ENCODE assay signal across 8 mouse cellular contexts in the genomic region with DNA sequence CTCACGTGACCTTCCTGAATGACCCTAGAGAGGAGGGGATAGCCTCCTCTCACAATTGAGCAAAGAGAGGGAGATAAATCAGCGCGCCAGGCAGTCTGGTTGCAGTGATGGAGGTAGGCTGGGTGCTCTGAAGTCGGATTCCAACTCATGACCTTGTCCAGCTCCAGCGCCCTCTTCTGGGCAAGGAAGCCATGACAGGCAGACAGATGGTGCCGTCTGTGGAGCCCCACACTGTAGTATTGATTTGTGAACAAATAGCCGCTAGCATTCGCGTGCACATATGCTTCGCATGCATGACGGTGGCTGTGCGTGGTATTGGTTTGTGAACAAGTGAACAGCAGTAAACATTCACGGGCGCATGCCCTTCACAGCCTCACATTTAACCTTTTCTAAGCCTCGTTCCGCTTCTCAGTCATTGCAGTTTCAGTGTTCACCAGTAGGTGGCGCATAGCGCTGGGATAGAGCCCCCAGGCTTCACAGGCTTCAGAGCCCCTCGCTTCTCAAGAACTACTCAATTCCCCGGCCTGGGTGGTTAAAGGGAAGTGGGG. TPM values are rescaled to one million over a fixed set of nuclear protein-coding genes. Genes with fewer than 3 reads are reported as not detected.
A peak's percentile ranks its signal among the peaks of the same experiment; 100 is the strongest.
DNase-seq lines count a peak whose midpoint lies in the region; ATAC-seq and TF ChIP-seq lines count a peak whose summit lies in the region.

No protein-coding gene starts in this region.

- no peak overlapping the region for H3K27ac ChIP-seq in embryonic fibroblast, embryonic 13.5 days (ENCODE audit: insufficient read depth, low read length)
- peak overlapping the region; percentile 78 for H3K27ac ChIP-seq in heart, embryonic 10.5 days
- no peak overlapping the region for H3K27ac ChIP-seq in kidney, embryonic 14.5 days (ENCODE audit: low read depth, low read length)
- H3K27ac ChIP-seq in limb, embryonic 15.5 days, result no peak overlapping the region
- no peak overlapping the region for H3K27ac ChIP-seq in midbrain, postnatal 0 days (ENCODE audit: low read depth, low read length)

- no peaks in the 10 kb centered on the region for H3K79me2 ChIP-seq in C2C12 (ENCODE audit: control insufficient read depth, insufficient read depth)

- peak; percentile 74 for ATAC-seq in kidney, embryonic 14.5 days (ENCODE audit: low FRiP score, low TSS enrichment)
- peak; percentile 41; the same call in 1 of the 2 replicates for ATAC-seq in limb, embryonic 15.5 days (ENCODE audit: insufficient number of reproducible peaks, low FRiP score, low TSS enrichment, low read depth)
- ATAC-seq in midbrain, postnatal 0 days (ENCODE audit: low FRiP score), result peak; percentile 88

- no peak overlapping the region for H3K4me3 ChIP-seq in C2C12 (ENCODE audit: insufficient read depth, poor library complexity, severe bottlenecking)
- H3K4me3 ChIP-seq in embryonic fibroblast, embryonic 13.5 days (ENCODE audit: insufficient read depth, low read length), result peak overlapping the region; percentile 20; the same call in 1 of the 2 replicates
- H3K4me3 ChIP-seq in heart, embryonic 10.5 days, result peak overlapping the region; percentile 59
- H3K4me3 ChIP-seq in kidney, embryonic 14.5 days (ENCODE audit: low read length), result peak overlapping the region; percentile 26
- H3K4me3 ChIP-seq in limb, embryonic 15.5 days, result peak overlapping the region; percentile 40
- peak overlapping the region; percentile 34 for H3K4me3 ChIP-seq in midbrain, postnatal 0 days (ENCODE audit: low read depth, low read length)

- H3K79me3 ChIP-seq in C2C12 (ENCODE audit: low read depth), result no peaks in the 10 kb centered on the region

- H3K36me3 ChIP-seq in C2C12 (ENCODE audit: control insufficient read depth, insufficient read depth), result no peaks in the 10 kb centered on the region
- H3K36me3 ChIP-seq in heart, embryonic 10.5 days, result no peaks in the 10 kb centered on the region
- H3K36me3 ChIP-seq in kidney, embryonic 14.5 days (ENCODE audit: control insufficient read depth, insufficient read depth, low read length), result no peaks in the 10 kb centered on the region
- no peaks in the 10 kb centered on the region for H3K36me3 ChIP-seq in limb, embryonic 15.5 days
- no peaks in the 10 kb centered on the region for H3K36me3 ChIP-seq in midbrain, postnatal 0 days (ENCODE audit: insufficient read depth, low read length)

- H3ac ChIP-seq in C2C12 (ENCODE audit: control insufficient read depth, insufficient read length, low read depth), result no peak overlapping the region

- 4% methylated on average over 20 of the region's 20 CpGs for WGBS in heart, embryonic 10.5 days
- 4% methylated on average over 20 of the region's 20 CpGs for WGBS in kidney, embryonic 14.5 days
- 4% methylated on average over 20 of the region's 20 CpGs for WGBS in limb, embryonic 15.5 days
- 2% methylated on average over 20 of the region's 20 CpGs for WGBS in midbrain, postnatal 0 days

- H3K27me3 ChIP-seq in C2C12 (ENCODE audit: control insufficient read depth, insufficient read depth, insufficient read length), result peaks cover 4% of the 10 kb centered on the region
- no peaks in the 10 kb centered on the region for H3K27me3 ChIP-seq in heart, embryonic 10.5 days (ENCODE audit: insufficient read depth, poor library complexity, severe bottlenecking)
- H3K27me3 ChIP-seq in kidney, embryonic 14.5 days (ENCODE audit: control insufficient read depth, insufficient read depth, low read length), result no peaks in the 10 kb centered on the region
- no peaks in the 10 kb centered on the region for H3K27me3 ChIP-seq in limb, embryonic 15.5 days
- no peaks in the 10 kb centered on the region for H3K27me3 ChIP-seq in midbrain, postnatal 0 days (ENCODE audit: insufficient read depth, low read length)

- no peak for TF ChIP-seq POLR2A in embryonic fibroblast, embryonic 13.5 days (IDR thresholded peaks at IDR 0.05; ENCODE audit: low read depth, low read length)

- H3K4me2 ChIP-seq in kidney, embryonic 14.5 days (replicated peaks; ENCODE audit: low read depth, low read length), result peak overlapping the region; percentile 44
- peak overlapping the region; percentile 67 for H3K4me2 ChIP-seq in limb, embryonic 15.5 days
- peak overlapping the region; percentile 52 for H3K4me2 ChIP-seq in midbrain, postnatal 0 days (ENCODE audit: low read depth, low read length, poor library complexity, severe bottlenecking)

- 0 out of 2 replicates have a peak overlapping the region, but pooled peaks have one; percentile 9 for H3K9ac ChIP-seq in kidney, embryonic 14.5 days (ENCODE audit: low read depth, low read length)
- H3K9ac ChIP-seq in limb, embryonic 15.5 days, result no peak overlapping the region
- 0 out of 2 replicates have a peak overlapping the region, but pooled peaks have one; percentile 15 for H3K9ac ChIP-seq in midbrain, postnatal 0 days (replicated peaks; ENCODE audit: low read length, poor library complexity, severe bottlenecking)

- H3K9me3 ChIP-seq in heart, embryonic 10.5 days, result no peaks in the 10 kb centered on the region
- no peaks in the 10 kb centered on the region for H3K9me3 ChIP-seq in kidney, embryonic 14.5 days (ENCODE audit: control insufficient read depth, low read length)
- H3K9me3 ChIP-seq in limb, embryonic 15.5 days, result no peaks in the 10 kb centered on the region
- H3K9me3 ChIP-seq in midbrain, postnatal 0 days (ENCODE audit: low read length), result no peaks in the 10 kb centered on the region

- TF ChIP-seq CTCF in C2C12 (IDR thresholded peaks at IDR 0.05; ENCODE audit: control insufficient read depth, insufficient read depth, insufficient read length), result peak; percentile 56
- peak; percentile 78 for TF ChIP-seq CTCF in embryonic fibroblast, embryonic 13.5 days (IDR thresholded peaks at IDR 0.05; ENCODE audit: borderline replicate concordance, insufficient read depth, low read length)
- peak; percentile 90 for TF ChIP-seq CTCF in midbrain, postnatal 0 days (IDR thresholded peaks at IDR 0.05)

- DNase-seq in brain, adult 2 months (ENCODE audit: low read depth, low spot score), result peak; percentile 86
- DNase-seq in heart, embryonic 10.5 days (ENCODE audit: low spot score), result peak; percentile 92
- DNase-seq in midbrain, postnatal 0 days (ENCODE audit: low spot score), result peak; percentile 91
- peak; percentile 73 to 86 for DNase-seq in spleen, postnatal 14 days (ENCODE audit: low spot score in 2 of 2)

- no peaks in the 10 kb centered on the region for H3K4me1 ChIP-seq in embryonic fibroblast, embryonic 13.5 days (ENCODE audit: control insufficient read depth, insufficient read depth, low read length)
- H3K4me1 ChIP-seq in heart, embryonic 10.5 days, result peaks cover 17% of the 10 kb centered on the region
- peaks cover 12% of the 10 kb centered on the region for H3K4me1 ChIP-seq in kidney, embryonic 14.5 days (ENCODE audit: control insufficient read depth, insufficient read depth, low read length)
- H3K4me1 ChIP-seq in limb, embryonic 15.5 days, result peaks cover 19% of the 10 kb centered on the region; the same call in 1 of the 2 replicates
- no peaks in the 10 kb centered on the region; the same call in 1 of the 2 replicates for H3K4me1 ChIP-seq in midbrain, postnatal 0 days (ENCODE audit: insufficient read depth, low read length)

TF ChIP-seq in C2C12, 6 proteins besides CTCF, POLR2A, EP300 and RAD21:
- TF ChIP-seq CEBPB (IDR thresholded peaks at IDR 0.05; ENCODE audit: low read depth), result no peak
- TF ChIP-seq USF1 (IDR thresholded peaks at IDR 0.05; ENCODE audit: low read depth), result no peak
- no peak for TF ChIP-seq FOSL1 (IDR thresholded peaks at IDR 0.05; ENCODE audit: insufficient read depth, low read length, poor library complexity, severe bottlenecking)
- no peak for TF ChIP-seq MAX (IDR thresholded peaks at IDR 0.05)
- no peak for TF ChIP-seq MYOD1 (IDR thresholded peaks at IDR 0.05; ENCODE audit: control insufficient read depth, insufficient read length, low read depth)
- TF ChIP-seq MYOG (IDR thresholded peaks at IDR 0.05; ENCODE audit: control insufficient read depth, extremely low read depth, insufficient read length), result no peak

RNA-seq across cellular contexts. Expression of gene Gucy2g, which starts 22.8 kb away (rescaled TPM):
- polyA plus RNA-seq in C2C12 (2012; fragmentation: generic; extraction: Trizol), result 0.02 TPM
- not detected in 2 replicates for polyA plus RNA-seq in embryonic fibroblast, embryonic 13.5 days (2011; ENCODE audit: insufficient read length, low read depth, missing spikeins)
- 0.04 TPM in 1 of 2 replicates, not detected in the other for polyA plus RNA-seq in heart, embryonic 10.5 days (2016; fragmentation: Nextera tagmentation; extraction: Ambion mirVana)
- 0.05 TPM in 1 of 2 replicates, not detected in the other for polyA plus RNA-seq in kidney, embryonic 14.5 days (2014; fragmentation: Nextera tagmentation; extraction: Ambion mirVana)
- polyA plus RNA-seq in limb, embryonic 15.5 days (2015; fragmentation: Nextera tagmentation; extraction: Ambion mirVana), result 0.06 and 0.15 TPM in 2 replicates
- total RNA-seq in midbrain, postnatal 0 days (2014; rRNA removed), result not detected in 2 replicates
- polyA plus RNA-seq in midbrain, postnatal 0 days (2015; fragmentation: Nextera tagmentation; extraction: Ambion mirVana), result not detected in 2 replicates

RNA-seq across cellular contexts. Expression of gene Acsl5, which starts 33.5 kb away (rescaled TPM):
- 30.2 TPM for polyA plus RNA-seq in C2C12 (2012; fragmentation: generic; extraction: Trizol)
- polyA plus RNA-seq in embryonic fibroblast, embryonic 13.5 days (2011; ENCODE audit: insufficient read length, low read depth, missing spikeins), result 46.9 and 61.0 TPM in 2 replicates
- polyA plus RNA-seq in heart, embryonic 10.5 days (2016; fragmentation: Nextera tagmentation; extraction: Ambion mirVana), result 33.7 and 42.3 TPM in 2 replicates
- 26.3 and 38.1 TPM in 2 replicates for polyA plus RNA-seq in kidney, embryonic 14.5 days (2014; fragmentation: Nextera tagmentation; extraction: Ambion mirVana)
- polyA plus RNA-seq in limb, embryonic 15.5 days (2015; fragmentation: Nextera tagmentation; extraction: Ambion mirVana), result 49.4 and 55.1 TPM in 2 replicates
- 15.1 and 18.0 TPM in 2 replicates for total RNA-seq in midbrain, postnatal 0 days (2014; rRNA removed)
- polyA plus RNA-seq in midbrain, postnatal 0 days (2015; fragmentation: Nextera tagmentation; extraction: Ambion mirVana), result 12.7 and 13.9 TPM in 2 replicates

RNA-seq across cellular contexts. Expression of gene Tectb, which starts 37.7 kb away (rescaled TPM):
- polyA plus RNA-seq in C2C12 (2012; fragmentation: generic; extraction: Trizol), result not detected
- polyA plus RNA-seq in embryonic fibroblast, embryonic 13.5 days (2011; ENCODE audit: insufficient read length, low read depth, missing spikeins), result not detected in 2 replicates
- 0.08 TPM in 1 of 2 replicates, not detected in the other for polyA plus RNA-seq in heart, embryonic 10.5 days (2016; fragmentation: Nextera tagmentation; extraction: Ambion mirVana)
- not detected in 2 replicates for polyA plus RNA-seq in kidney, embryonic 14.5 days (2014; fragmentation: Nextera tagmentation; extraction: Ambion mirVana)
- 0.09 TPM in 1 of 2 replicates, not detected in the other for polyA plus RNA-seq in limb, embryonic 15.5 days (2015; fragmentation: Nextera tagmentation; extraction: Ambion mirVana)
- total RNA-seq in midbrain, postnatal 0 days (2014; rRNA removed), result 0.09 TPM in 1 of 2 replicates, not detected in the other
- polyA plus RNA-seq in midbrain, postnatal 0 days (2015; fragmentation: Nextera tagmentation; extraction: Ambion mirVana), result 0.16 and 0.34 TPM in 2 replicates
